Mouse (Mus musculus) limb, embryonic 10.5 days (tissue): Measurements from ENCODE around the gene Cd93. TPM values are rescaled to one million over a fixed set of nuclear protein-coding genes. Genes with fewer than 3 reads are reported as not detected.

Experiments used
- DNase-seq: peaks from one replicate; pipeline ENCODE4 v3.0.0-alpha.2; 2017; ENCODE audit warnings: low spot score
- H3K27ac ChIP-seq: fragments of 300-500 bp; sonication (generic); 2 replicates; pipeline ENCODE4 v1.5.1; 2016; ENCODE audit warnings: mild to moderate bottlenecking
- H3K27me3 ChIP-seq: fragments of 300-500 bp; sonication (generic); 2 replicates; pipeline ENCODE4 v1.6.1; 2016; ENCODE audit warnings: low read depth, mild to moderate bottlenecking; ENCODE audit not compliant: poor library complexity, severe bottlenecking
- H3K36me3 ChIP-seq: fragments of 300-500 bp; sonication (generic); 2 replicates; pipeline ENCODE4 v1.6.1; 2016; ENCODE audit warnings: mild to moderate bottlenecking, moderate library complexity
- H3K4me1 ChIP-seq: fragments of 300-500 bp; sonication (generic); 2 replicates; pipeline ENCODE4 v1.6.1; 2016
- H3K4me3 ChIP-seq: fragments of 300-500 bp; sonication (generic); 2 replicates; pipeline ENCODE4 v1.5.1; 2016; ENCODE audit warnings: mild to moderate bottlenecking, moderate library complexity
- H3K9me3 ChIP-seq: fragments of 300-500 bp; sonication (generic); replicated peaks from 2 replicates; pipeline ENCODE4 v1.6.1; 2016; ENCODE audit warnings: mild to moderate bottlenecking
- WGBS: fragments of 180-500 bp; shearing (Covaris S2); methylation state at CpG from one replicate; pipeline ENCODE4 v1.1.7; 2016; 5-methylcytosine and 5-hydroxymethylcytosine counted together
- polyA plus RNA-seq: library from polyadenylated mRNA; unstranded; fragments of >200 nt; fragmentation: Nextera tagmentation; extraction: Ambion mirVana; gene quantifications from 2 replicates; pipeline ENCODE4 v1.2.1, GENCODE M21; 2016

Gene Cd93
- polyA plus RNA-seq, 1 experiment from 2014 or later: 5.5 TPM

- no peak for DNase-seq
- no peaks in the 10 kb centered on the region for H3K27me3 ChIP-seq
- H3K4me1 ChIP-seq: no peaks in the 10 kb centered on the region
- no peaks in the 10 kb centered on the region for H3K36me3 ChIP-seq
- H3K4me3 ChIP-seq: no peak overlapping the region
- H3K9me3 ChIP-seq: no peaks in the 10 kb centered on the region; the same call in 1 of the 2 replicates
- no peak overlapping the region for H3K27ac ChIP-seq
These were observed 12.0 kb upstream of the Cd93 start for GRCm38 (mm10) chr2:148455341-148455740.

DNA sequence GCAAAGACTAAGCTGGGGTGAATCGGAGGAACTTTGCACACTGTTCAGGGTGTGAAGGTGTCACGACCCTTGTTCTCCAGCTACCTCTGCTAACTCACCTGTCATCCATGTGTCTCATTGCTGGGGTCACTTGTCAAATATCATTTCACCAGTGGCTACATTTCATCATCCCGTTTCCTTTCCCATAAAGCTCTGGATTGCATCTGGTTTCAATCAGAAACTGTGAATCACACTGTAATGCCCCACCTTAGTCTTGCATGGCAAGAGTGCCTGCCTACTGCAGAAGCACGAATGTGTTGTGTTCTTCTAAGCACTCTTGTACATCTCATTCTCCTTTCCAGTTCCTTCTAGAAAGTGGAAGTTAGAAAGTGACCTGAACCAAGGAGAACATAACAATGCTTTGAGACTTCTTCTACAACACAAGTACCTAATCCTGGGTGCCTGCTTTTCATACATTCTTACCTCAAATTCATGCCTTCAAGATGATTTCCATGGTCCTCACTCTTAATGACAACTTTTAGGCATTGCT is 10.7 kb upstream of the Cd93 start:
- H3K27me3 ChIP-seq: no peaks in the 10 kb centered on the region
- H3K27ac ChIP-seq: no peak overlapping the region
- no peaks in the 10 kb centered on the region for H3K9me3 ChIP-seq
- DNase-seq: no peak
- no peak overlapping the region for H3K4me3 ChIP-seq
- H3K36me3 ChIP-seq: no peaks in the 10 kb centered on the region
- 80% methylated on average over 4 of the region's 4 CpGs for WGBS
- no peaks in the 10 kb centered on the region for H3K4me1 ChIP-seq

DNA sequence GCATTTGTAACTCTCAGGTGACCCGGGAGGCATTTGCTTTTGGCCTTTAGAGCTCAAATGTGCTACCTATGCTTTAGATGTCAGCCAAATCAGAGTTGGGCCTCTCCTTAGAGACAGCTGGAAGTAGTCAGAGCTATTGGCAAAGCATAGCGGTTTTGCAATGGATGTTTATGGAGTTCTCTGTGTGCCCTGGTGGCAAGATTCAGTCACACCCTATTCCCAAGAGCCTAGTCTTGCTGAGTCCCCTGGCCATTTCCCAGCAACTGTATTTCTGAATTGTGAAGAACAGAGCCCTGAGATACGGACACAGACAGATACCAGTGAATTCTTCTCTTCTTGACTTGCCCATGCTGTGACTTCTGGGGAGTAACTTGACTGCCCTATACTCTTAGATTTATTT is 9.7 kb upstream of the Cd93 start:
- no peaks in the 10 kb centered on the region for H3K36me3 ChIP-seq
- H3K27me3 ChIP-seq: no peaks in the 10 kb centered on the region
- DNase-seq: no peak
- H3K27ac ChIP-seq: no peak overlapping the region
- H3K9me3 ChIP-seq: no peaks in the 10 kb centered on the region
- no peak overlapping the region for H3K4me3 ChIP-seq
- WGBS: 96% methylated on average over 3 of the region's 3 CpGs
- no peaks in the 10 kb centered on the region for H3K4me1 ChIP-seq

DNA sequence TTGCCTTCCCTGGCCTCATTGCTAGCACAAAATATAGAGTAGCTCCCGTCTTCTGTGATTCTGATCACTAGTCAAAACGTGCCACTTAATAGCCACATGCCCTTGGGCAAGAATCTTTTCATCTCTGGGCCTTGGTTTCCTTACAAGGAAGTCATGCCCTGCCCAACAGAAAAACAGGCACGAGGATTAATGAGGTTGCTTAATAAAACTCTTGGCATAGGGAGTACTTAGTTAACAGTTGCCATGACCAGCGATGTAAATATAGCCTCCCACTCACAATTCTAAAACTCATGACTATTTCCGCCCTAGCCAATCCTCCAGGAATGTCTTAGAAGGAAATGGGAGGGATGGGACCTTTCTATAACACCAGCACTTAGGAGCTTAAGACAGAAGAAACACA is 8.1 kb upstream of the Cd93 start:
- no peak overlapping the region for H3K4me3 ChIP-seq
- DNase-seq: no peak
- no peak overlapping the region for H3K27ac ChIP-seq
- H3K9me3 ChIP-seq: no peaks in the 10 kb centered on the region
- no peaks in the 10 kb centered on the region for H3K4me1 ChIP-seq
- no peaks in the 10 kb centered on the region for H3K36me3 ChIP-seq
- no peaks in the 10 kb centered on the region for H3K27me3 ChIP-seq
- 71% methylated on average over 5 of the region's 5 CpGs for WGBS

GRCm38 (mm10) chr2:148450616-148451015 is 7.3 kb upstream of the Cd93 start:
- H3K36me3 ChIP-seq: no peaks in the 10 kb centered on the region
- 87% methylated on average over 5 of the region's 5 CpGs for WGBS
- no peaks in the 10 kb centered on the region for H3K27me3 ChIP-seq
- H3K4me1 ChIP-seq: no peaks in the 10 kb centered on the region
- no peak overlapping the region for H3K4me3 ChIP-seq
- no peaks in the 10 kb centered on the region for H3K9me3 ChIP-seq
- no peak overlapping the region for H3K27ac ChIP-seq
- DNase-seq: no peak

DNA sequence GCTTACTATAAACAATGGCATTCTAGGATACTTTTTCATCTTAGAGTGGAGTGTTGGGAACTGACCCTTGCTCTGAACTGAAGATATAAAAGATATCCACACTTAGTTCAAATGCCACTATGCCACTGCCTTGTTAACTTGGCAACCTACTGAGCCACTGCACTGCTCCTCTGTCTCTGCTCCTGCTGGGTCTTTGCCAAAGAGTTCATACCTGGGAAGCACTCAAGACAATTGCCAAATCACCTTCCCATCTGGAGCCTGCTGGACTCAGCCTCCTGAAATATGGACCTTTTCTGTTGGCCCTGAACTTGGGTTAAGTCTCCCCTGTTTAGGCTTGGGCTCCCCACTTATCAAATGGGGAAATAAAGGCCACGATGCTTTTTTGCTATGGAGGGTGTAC is 6.3 kb upstream of the Cd93 start:
- Histone ChIP-seq H3K27me3 (no peaks in the 10 kb centered on the region), H3K9me3 (no peaks in the 10 kb centered on the region), H3K4me1 (no peaks in the 10 kb centered on the region), H3K36me3 (no peaks in the 10 kb centered on the region), H3K27ac (no peak overlapping the region), H3K4me3 (no peak overlapping the region)
- WGBS: 89% methylated on average over 1 of the region's 1 CpGs
- no peak for DNase-seq

DNA sequence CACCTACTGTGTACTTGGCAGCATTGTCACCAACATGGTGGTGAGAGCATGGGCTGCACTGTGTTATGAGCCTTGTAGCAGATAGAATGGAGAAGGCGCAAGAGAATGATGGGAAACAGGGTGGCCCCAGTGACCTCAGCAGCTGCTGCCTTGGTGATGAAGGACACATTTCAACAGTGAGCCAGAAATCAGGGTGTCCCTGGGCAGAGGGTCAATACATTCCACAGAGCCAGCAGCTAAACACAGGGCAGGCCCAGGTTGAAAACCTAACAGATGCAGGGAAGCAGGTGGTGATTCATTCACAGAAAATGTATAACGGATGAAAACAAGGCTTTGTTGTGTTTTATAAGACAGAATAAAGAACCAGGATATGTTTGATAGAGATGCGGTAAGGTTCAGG is 3.1 kb upstream of the Cd93 start:
- DNase-seq: no peak
- Histone ChIP-seq H3K9me3 (no peaks in the 10 kb centered on the region), H3K4me3 (no peak overlapping the region), H3K36me3 (no peaks in the 10 kb centered on the region), H3K27ac (no peak overlapping the region), H3K27me3 (0 out of 2 replicates have a peak, but pooled peaks cover 4% of the 10 kb centered on the region), H3K4me1 (no peaks in the 10 kb centered on the region)
- WGBS: 85% methylated on average over 3 of the region's 3 CpGs

DNA sequence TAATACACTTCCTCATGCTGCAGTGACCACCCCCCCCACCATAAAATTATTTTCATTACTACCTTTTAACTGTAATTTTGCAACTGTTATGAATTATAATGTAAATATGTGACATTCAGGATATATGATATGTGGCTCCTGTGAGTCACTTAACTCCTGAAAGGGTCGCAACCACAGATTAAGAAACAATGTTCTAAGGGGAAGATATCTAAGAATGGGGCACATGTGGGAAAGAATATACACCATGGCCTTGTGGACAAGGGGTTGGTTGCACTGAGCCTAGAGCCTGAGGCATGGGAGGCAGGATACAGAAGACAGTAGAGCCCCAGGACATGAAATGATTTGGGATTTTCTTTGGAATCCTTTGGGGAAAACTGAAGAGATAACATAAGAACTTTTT is 2.3 kb upstream of the Cd93 start:
- no peaks in the 10 kb centered on the region for H3K36me3 ChIP-seq
- 0 out of 2 replicates have a peak, but pooled peaks cover 4% of the 10 kb centered on the region for H3K27me3 ChIP-seq
- H3K4me1 ChIP-seq: no peaks in the 10 kb centered on the region
- no peak overlapping the region for H3K27ac ChIP-seq
- H3K4me3 ChIP-seq: no peak overlapping the region
- DNase-seq: no peak
- WGBS: 93% methylated on average over 1 of the region's 1 CpGs
- H3K9me3 ChIP-seq: no peaks in the 10 kb centered on the region

DNA sequence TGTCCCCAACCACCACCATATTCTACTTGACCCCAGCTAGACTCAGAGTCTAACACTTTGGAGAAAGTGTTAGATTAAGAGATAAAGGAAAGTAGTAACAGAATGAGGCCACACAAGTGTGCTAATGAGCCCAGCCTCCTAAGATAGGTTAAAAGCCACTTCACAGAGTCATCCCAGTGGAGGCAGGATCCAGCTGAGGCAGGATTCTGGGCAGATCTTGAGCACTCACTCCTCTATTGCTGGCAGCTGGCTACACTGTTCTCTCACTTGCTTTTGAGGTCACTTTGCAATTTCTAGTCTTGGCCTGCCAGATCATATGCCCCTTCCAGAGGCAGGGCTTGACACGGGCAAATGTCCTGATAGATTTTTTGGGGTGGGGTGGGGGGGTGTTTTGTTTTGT is 1.1 kb upstream of the Cd93 start:
- no peak for DNase-seq
- no peak overlapping the region for H3K4me3 ChIP-seq
- no peaks in the 10 kb centered on the region for H3K9me3 ChIP-seq
- no peak overlapping the region for H3K27ac ChIP-seq
- no peaks in the 10 kb centered on the region for H3K36me3 ChIP-seq
- WGBS: 62% methylated on average over 1 of the region's 1 CpGs
- 0 out of 2 replicates have a peak, but pooled peaks cover 4% of the 10 kb centered on the region for H3K27me3 ChIP-seq
- H3K4me1 ChIP-seq: no peaks in the 10 kb centered on the region

DNA sequence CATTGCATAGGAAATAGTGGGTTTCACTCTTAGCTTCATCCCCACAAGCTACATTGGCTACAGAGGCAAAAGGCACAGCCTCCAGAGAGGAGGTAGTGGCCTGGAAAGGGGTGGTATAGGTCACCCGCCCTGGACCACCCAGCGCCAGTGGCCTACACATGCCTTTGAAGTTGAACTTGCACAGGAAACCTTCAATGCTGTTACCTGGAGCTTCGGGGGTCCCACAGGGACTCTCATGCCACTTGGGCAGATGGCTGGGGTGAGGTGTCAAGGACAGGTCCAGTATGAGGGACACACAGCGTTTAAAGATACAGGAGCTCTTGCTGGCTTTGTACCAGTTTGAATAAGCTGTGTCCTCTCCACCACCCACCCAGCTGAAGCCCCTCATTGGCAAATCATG is 653 bp downstream of the Cd93 start:
- Histone ChIP-seq H3K9me3 (no peaks in the 10 kb centered on the region), H3K27ac (peak overlapping the region; percentile 68), H3K36me3 (no peaks in the 10 kb centered on the region), H3K27me3 (0 out of 2 replicates have a peak, but pooled peaks cover 4% of the 10 kb centered on the region), H3K4me3 (peak overlapping the region; percentile 18), H3K4me1 (no peaks in the 10 kb centered on the region)
- WGBS: 88% methylated on average over 4 of the region's 4 CpGs
- no peak for DNase-seq

- DNase-seq: no peak
- no peaks in the 10 kb centered on the region for H3K36me3 ChIP-seq
- 0 out of 2 replicates have a peak, but pooled peaks cover 4% of the 10 kb centered on the region for H3K27me3 ChIP-seq
- H3K4me3 ChIP-seq: peak overlapping the region; percentile 18
- no peaks in the 10 kb centered on the region for H3K9me3 ChIP-seq
- H3K4me1 ChIP-seq: no peaks in the 10 kb centered on the region
- WGBS: 89% methylated on average over 4 of the region's 4 CpGs
- H3K27ac ChIP-seq: no peak overlapping the region
These were observed 1.2 kb downstream of the Cd93 start for GRCm38 (mm10) chr2:148442172-148442571.

- H3K27ac ChIP-seq: no peak overlapping the region
- 89% methylated on average over 10 of the region's 10 CpGs for WGBS
These were observed 1.9 kb downstream of the Cd93 start for GRCm38 (mm10) chr2:148441421-148441820.

DNA sequence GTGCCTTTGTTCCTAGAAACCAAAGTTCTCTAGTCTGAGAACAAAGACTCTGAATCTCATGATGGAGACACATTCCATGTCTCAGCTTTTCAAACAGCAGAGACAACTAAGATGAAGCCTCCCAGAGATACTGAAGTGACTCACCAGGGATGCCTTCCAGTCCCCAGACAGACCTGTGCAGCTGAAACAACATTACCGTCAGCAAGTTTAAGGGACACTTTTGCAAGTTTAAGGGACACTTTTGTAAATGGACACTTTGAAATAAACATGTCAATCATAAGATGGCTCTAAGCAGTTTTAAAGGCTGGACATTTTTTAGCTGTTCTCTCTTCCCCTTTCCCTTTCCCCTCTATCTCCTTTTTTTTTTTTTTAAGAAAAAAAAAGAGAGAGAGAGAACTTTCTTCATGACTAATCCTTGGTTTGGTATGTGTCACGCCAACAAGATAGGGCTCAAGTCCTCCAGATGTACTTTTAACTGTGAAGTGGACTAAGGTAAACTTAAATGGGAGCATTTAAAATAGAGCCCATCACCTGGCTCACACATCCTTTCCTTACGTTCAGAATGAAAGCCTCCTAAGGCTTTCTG is 3.6 kb downstream of the Cd93 start:
- H3K9me3 ChIP-seq: no peaks in the 10 kb centered on the region
- no peak for DNase-seq
- no peaks in the 10 kb centered on the region for H3K4me1 ChIP-seq
- no peak overlapping the region for H3K4me3 ChIP-seq
- 0 out of 2 replicates have a peak, but pooled peaks cover 4% of the 10 kb centered on the region for H3K27me3 ChIP-seq
- no peak overlapping the region for H3K27ac ChIP-seq
- 68% methylated on average over 3 of the region's 3 CpGs for WGBS
- no peaks in the 10 kb centered on the region for H3K36me3 ChIP-seq

More at GRCm38 (mm10) chr2:148441421-148441820, 1.9 kb downstream of the Cd93 start:
- no peaks in the 10 kb centered on the region for H3K4me1 ChIP-seq
- DNase-seq: no peak
- peak overlapping the region; percentile 9; the same call in 1 of the 2 replicates for H3K4me3 ChIP-seq
- no peaks in the 10 kb centered on the region for H3K9me3 ChIP-seq
- 0 out of 2 replicates have a peak, but pooled peaks cover 4% of the 10 kb centered on the region for H3K27me3 ChIP-seq
- no peaks in the 10 kb centered on the region for H3K36me3 ChIP-seq

DNA sequence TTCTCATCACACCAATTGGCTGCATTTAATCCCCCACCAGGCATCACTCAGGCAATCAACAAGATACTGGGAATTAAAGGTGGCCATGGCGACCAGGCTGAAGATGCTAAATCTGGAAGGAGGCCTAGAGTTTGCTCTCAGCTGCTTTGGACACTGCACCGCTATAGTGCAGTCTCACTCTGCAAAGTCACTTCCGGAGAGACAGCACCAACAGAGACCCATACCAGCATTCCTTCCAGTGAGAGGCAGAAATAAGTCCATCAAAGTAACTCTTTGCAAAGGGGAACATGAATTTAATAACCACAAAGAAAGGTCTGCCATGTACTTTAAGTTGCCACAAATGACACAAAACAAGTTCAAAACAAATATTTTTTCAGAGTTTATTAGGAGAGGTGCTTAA is 7.1 kb downstream of the Cd93 start:
- Histone ChIP-seq H3K9me3 (no peaks in the 10 kb centered on the region), H3K27me3 (no peaks in the 10 kb centered on the region), H3K4me1 (peaks cover 4% of the 10 kb centered on the region; the same call in 1 of the 2 replicates), H3K4me3 (no peak overlapping the region), H3K36me3 (no peaks in the 10 kb centered on the region), H3K27ac (no peak overlapping the region)
- DNase-seq: no peak
- 55% methylated on average over 3 of the region's 3 CpGs for WGBS
